Mouse (Mus musculus) heart, postnatal 0 days (tissue): ENCODE data around the gene Borcs6.

Source experiments
- CTCF ChIP-seq: IDR thresholded peaks from 2 replicates; pipeline ENCODE4 v1.5.1; 2016; ENCODE audit warnings: antibody characterized with exemption, control low read depth, low read depth
- EP300 ChIP-seq: IDR thresholded peaks from 2 replicates; pipeline ENCODE4 v1.6.1; 2016; ENCODE audit warnings: antibody characterized with exemption, low read depth

DNA sequence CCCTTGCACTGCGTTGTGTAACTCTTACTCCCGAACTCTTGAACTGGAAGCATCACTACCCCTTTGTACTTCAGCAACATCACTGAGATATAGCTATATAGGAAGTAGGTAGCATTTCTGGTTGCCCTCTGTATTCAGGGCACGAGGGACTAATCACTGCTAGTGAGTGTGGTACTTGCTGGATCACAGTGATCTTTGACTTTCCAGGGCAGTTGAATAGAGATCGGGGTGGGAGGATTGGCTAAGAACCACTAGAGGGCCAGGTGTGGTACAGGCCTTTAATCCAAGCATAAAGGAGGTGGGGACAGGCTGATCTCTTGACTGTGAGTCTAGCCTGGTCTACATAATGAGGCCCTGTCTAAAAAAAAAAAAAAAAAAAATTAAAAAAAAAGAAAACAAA is 33.4 kb downstream of the Borcs6 start:
- TF ChIP-seq CTCF: peak; percentile 17; the same call in 1 of the 2 replicates
- TF ChIP-seq EP300: no peak
